Mouse (Mus musculus): ENCODE results near the gene Rbfox3.

The Rbfox3 gene

DNA sequence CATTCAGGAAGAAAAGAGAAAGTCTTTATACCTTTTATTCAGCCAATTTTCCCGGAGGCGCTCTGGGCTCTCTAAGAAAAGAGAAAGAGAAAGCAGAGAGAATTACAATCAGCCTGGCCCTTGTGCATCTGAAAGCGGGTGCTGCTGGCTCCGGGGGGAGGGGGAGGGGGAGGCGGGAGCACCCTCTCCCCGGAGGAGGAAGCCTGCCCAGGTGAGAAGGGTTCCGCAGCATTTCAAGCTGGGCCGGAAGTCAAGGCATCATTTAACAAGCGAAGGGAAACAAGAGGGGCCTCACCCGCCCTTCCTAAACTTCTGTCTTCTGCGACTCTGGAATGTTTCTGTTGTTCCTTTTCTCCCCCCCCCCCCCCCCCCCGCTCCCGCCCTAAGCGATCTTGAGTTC lies 301.3 kb downstream of the Rbfox3 start:
- no peak for DNase-seq (ENCODE audit: inconsistent age in 2 of 2, low spot score in 1 of 2)

DNA sequence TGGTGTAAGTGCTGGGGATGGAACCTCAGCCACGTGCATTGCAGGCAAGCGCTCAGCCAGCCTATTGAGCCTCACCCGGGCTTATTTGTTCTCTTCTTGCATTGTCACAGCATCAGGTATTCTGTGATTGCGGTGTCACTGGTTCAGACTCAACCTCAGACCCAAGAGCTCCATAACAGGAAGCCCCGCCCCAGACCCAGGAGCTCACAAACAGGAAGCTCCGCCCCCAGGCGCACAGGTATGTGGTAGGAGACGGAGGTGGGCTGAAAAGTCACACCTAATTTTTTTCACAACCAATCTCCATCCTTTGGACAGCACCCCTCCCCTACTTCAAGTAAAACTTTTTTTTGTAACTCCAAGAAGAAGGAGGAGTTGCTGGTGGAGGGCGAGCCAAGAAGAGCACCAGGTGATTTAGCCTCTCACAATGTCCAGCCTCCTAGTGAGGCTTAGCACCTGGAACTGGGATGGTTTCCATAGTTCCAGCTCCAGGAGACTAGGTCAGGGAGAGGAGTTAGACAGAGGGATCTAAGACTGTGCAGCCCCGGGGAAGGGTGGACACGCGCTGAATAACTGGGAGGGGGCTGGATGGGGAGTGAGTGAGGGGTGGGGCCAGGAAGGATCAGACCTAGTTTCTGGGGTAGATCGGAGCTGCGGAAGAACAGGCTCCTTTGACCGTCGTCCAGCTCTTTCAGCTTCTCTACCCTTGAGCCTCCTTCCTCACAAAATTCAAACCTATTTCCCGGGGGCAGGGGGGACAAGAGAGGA lies 302.0 kb downstream of the Rbfox3 start:
- no peak for DNase-seq (ENCODE audit: inconsistent age in 2 of 2, low spot score in 1 of 2)

- DNase-seq (ENCODE audit: inconsistent age in 2 of 2, low spot score in 1 of 2), result no peak
Observed at GRCm38 (mm10) chr11:118607927-118608326, 303.5 kb downstream of the Rbfox3 start.

DNA sequence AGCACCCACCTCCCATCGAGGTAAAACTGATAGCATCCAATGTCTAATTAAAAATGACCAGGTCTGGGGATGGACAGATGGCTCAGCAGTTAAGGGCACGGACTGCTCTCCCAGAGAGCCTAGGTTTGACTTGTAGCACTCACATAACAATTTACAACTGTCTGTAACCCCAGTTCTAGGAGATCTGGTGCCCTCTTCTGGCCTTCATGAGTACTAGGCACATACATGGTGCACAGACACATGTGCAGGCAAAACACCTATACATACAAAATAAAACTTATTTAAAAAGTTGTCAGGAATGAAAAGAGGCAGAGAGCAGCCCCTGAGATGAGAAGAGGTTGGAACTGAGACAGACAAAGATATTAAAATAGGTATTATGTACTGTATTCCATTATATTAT lies 305.8 kb downstream of the Rbfox3 start:
- DNase-seq (ENCODE audit: inconsistent age in 2 of 2, low spot score in 1 of 2), result no peak

- no peak for DNase-seq (ENCODE audit: inconsistent age in 2 of 2, low spot score in 1 of 2)
Observed at GRCm38 (mm10) chr11:118604206-118604605, 307.2 kb downstream of the Rbfox3 start.

GRCm38 (mm10) chr11:118603126-118603525 lies 308.3 kb downstream of the Rbfox3 start:
- DNase-seq (ENCODE audit: inconsistent age in 2 of 2, low spot score in 1 of 2), result peak; percentile 23 to 62

GRCm38 (mm10) chr11:118601484-118601883 lies 309.9 kb downstream of the Rbfox3 start:
- no peak for DNase-seq (ENCODE audit: inconsistent age in 2 of 2, low spot score in 1 of 2)

- DNase-seq (ENCODE audit: inconsistent age in 2 of 2, low spot score in 1 of 2), result no peak
Observed at GRCm38 (mm10) chr11:118600168-118600567, 311.2 kb downstream of the Rbfox3 start.

DNA sequence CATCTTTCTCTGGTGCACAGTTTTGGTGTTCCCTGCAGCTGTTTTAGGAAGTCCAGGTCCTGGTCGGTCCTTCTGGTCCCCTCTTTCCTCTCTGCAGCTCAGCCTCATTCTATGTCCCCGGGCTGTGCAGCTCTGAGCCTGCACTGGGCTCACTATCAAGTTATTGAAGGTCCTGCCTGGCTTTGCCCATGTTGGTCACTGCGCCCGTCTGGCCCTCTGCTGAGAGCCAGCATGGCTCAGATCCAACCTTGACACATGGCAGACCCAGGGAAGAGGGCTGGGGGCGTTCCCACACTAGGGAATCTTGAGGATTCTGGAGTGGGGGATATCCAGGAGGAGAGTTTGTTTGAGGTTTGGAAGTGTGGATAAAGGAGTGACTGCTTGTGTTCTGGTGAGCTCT lies 312.7 kb downstream of the Rbfox3 start:
- no peak for DNase-seq (ENCODE audit: inconsistent age in 2 of 2, low spot score in 1 of 2)

GRCm38 (mm10) chr11:118584826-118585225 lies 326.6 kb downstream of the Rbfox3 start:
- DNase-seq (ENCODE audit: inconsistent age in 2 of 2, low spot score in 1 of 2), result peak; percentile 59 to 87

GRCm38 (mm10) chr11:118583989-118584388 lies 327.4 kb downstream of the Rbfox3 start:
- no peak for DNase-seq (ENCODE audit: inconsistent age in 2 of 2, low spot score in 1 of 2)

DNA sequence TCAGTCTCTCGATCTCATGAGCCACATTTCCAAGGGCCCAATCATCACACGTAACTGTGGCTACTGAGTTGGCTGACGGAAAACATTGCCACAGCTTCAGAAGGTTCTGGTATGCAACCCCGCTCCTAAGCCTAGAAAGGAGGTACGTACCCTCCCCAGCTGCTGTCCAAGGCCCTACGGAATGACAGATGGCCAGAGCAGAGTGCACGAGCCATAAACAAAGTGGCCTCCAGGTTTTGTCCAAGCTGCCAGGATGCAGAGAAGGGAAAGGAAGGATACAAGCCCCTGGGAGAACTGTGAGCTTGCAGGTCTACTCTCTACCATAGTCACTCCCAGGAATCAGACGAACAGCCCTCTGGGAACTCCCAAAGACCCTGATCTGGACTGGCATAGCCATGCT lies 327.8 kb downstream of the Rbfox3 start:
- no peak for DNase-seq (ENCODE audit: inconsistent age in 2 of 2, low spot score in 1 of 2)

- no peak for DNase-seq (ENCODE audit: inconsistent age in 2 of 2, low spot score in 1 of 2)
Observed at GRCm38 (mm10) chr11:118581019-118581418, 330.4 kb downstream of the Rbfox3 start.

- DNase-seq (ENCODE audit: inconsistent age in 2 of 2, low spot score in 1 of 2), result no peak
Observed at GRCm38 (mm10) chr11:118579622-118580021, 331.8 kb downstream of the Rbfox3 start.

DNA sequence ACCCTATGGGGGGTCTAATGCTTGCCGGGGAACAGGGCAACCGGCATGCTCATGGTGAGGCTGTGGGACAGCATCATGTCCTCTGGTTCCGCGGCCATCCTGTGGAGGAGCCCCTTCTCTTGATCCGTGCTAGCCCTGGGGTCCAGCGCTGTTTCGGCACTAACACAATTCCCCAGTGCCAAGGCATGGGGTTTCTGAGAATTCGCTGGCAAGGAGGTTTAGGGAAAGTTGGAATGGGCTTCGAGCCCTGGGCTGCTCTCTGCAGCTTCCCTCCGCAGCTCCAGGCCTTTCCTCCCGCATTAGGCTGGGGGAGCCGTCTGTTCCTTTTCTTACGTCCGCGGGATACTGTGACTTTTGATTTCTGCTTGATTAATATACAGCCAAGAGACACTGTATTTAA lies 334.1 kb downstream of the Rbfox3 start:
- DNase-seq (ENCODE audit: inconsistent age in 2 of 2, low spot score in 1 of 2), result no peak

- DNase-seq (ENCODE audit: inconsistent age in 2 of 2, low spot score in 1 of 2), result no peak
Observed at GRCm38 (mm10) chr11:118576611-118577010, 334.8 kb downstream of the Rbfox3 start.

DNA sequence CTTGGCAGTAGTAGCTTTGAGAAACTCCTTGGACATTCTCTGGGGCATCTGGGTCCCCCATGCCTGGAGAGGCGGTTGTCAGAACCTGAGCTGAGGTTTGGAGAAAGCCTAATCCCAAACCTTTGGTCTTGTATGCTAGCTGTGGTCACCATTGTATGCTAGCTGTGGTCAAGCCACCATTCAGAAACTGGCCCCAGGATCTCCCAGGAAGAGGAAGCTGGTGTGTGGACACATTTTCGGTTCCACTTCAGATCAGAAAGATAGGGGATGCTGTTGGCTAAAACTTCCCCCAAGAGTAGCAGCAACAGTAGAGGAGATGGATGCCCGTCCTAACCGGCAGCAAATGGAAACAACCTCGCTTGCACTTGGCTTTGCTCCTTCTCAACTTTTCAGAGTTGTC lies 337.0 kb downstream of the Rbfox3 start:
- DNase-seq (ENCODE audit: inconsistent age in 2 of 2, low spot score in 1 of 2), result no peak

DNA sequence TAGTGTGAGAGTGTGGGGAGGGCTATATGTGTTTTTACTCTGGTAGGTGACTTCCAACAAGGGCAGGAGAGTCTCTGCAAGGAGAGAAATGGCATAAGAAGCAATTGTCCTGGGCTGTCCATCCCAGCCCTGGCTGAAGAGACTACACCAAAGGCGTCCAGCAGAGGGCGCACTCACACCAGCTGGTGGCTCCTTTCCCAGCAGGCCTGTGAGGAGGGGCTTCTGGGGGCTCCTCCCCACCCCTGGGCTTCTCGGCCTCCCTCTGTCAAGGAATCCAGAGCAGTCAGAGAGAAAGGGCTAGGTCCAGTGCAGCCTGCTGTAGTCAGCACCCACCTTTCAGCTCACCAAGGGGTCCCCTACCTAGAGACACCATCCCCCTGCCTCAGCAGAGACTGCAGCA lies 337.8 kb downstream of the Rbfox3 start:
- peak; percentile 16 to 70 for DNase-seq (ENCODE audit: inconsistent age in 2 of 2, low spot score in 1 of 2)

- DNase-seq (ENCODE audit: inconsistent age in 2 of 2, low spot score in 1 of 2), result no peak
Observed at GRCm38 (mm10) chr11:118573000-118573399, 338.4 kb downstream of the Rbfox3 start.

DNA sequence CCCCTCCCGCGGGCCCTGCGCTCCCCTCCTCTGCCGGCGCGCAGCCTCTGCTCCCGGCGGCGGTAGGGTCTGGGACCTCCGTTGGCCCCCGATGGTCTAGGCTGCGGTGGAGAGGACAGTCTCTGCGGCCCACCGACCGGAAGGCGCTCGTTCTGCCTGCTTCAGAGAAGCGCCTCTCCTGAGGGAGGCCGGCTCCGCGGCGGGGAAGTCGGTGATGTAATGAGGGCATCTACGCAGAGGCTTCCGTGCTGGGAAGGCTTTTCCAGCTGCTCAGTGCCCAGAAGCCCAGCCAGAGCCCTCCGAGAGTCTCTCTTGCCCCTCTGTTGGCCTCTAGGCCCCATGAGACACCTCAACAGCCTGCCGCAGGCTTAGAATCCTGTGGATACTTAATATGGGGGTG lies 341.2 kb downstream of the Rbfox3 start:
- DNase-seq (ENCODE audit: inconsistent age in 2 of 2, low spot score in 1 of 2), result no peak

GRCm38 (mm10) chr11:118569571-118570062 lies 341.8 kb downstream of the Rbfox3 start:
- no peak for DNase-seq (ENCODE audit: inconsistent age in 2 of 2, low spot score in 1 of 2)

- no peak for DNase-seq (ENCODE audit: inconsistent age in 2 of 2, low spot score in 1 of 2)
Observed at GRCm38 (mm10) chr11:118563877-118564276, 347.5 kb downstream of the Rbfox3 start.

DNA sequence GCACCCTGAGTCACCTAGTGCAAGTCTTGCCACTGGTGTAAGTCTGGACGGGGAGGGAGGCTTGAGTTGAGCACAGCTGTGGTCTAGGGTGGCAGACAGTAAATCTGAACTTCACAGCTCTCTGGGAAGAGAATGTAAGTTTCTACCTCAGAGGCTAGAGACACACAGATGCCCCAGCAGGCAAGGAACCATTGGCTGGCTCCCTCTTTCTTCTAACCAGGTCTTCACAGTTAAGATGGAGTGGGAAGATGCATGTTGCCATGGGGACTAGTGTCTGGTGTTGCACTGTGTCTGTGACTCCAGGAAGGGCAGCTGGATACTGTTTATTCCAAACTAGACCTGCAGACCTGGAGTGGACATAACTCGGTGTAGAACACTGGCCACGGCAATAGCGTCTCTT lies 348.6 kb downstream of the Rbfox3 start:
- no peak for DNase-seq (ENCODE audit: inconsistent age in 2 of 2, low spot score in 1 of 2)

All from adrenal gland, adult (tissue).